Mouse (Mus musculus): ENCODE measurements around the gene Gnai2.
"Not testable (repeated sequence)": the region's sequence is repeated elsewhere in the genome, so short reads cannot be mapped to it uniquely, and the experiment has no call there.

Gnai2 gene

DNA sequence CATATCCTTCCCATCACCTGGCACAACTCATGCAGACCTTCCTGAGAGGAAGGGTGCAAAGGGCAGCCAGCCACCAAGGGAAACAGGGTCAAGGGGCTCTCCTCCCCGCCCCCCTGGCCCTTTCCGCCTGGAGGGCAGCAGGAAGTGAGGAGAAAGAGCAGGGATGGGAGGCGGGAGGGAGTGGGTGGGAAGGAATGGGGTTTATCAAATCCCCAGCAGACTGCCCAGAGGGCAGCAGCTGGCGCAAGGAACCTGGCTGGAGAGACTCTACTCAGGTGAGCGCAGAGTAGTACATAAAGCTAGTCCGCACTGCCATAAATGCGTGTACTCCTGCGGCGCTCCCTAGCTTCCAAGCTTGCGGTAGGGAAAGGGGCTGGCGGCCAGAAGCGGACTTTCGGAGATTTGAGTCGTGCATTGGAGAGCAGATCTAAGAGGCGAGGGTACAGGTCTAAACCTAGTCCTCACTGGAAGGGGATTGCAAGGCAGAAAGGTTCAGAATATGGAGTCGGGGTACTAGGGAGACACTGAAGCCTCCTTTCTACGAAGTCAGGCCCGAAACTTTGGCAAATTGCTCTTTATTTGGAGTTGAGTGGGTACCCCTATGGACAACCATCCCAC lies 67.4 kb downstream of the Gnai2 start, which contains the start of gene Hyal2:
TSS of gene Hyal2 (plus strand) at position 244 of the 618 bp plus-strand sequence.
- DNase-seq (ENCODE audit: low spot score), result no peak

DNA sequence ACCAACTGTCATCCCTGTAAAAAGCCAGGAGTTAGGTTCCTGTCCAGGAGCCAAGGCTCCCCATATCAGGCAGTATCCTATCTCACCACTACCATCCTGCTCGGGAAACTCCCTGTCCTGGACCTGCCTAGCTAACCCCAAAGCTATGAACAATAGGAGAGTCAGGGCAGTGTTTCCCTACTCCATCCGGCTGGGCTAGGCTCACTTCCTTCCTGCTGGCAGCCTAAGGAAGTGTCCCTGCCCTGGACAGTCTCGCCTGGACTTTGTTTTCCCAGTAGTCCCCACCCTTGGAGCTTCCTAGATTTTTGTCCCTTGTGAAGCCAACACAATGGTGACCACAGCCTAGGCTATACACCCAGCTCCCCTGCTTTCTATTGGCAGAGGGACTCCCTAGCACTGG lies 68.3 kb downstream of the Gnai2 start:
- no peak for DNase-seq (ENCODE audit: low spot score)

DNA sequence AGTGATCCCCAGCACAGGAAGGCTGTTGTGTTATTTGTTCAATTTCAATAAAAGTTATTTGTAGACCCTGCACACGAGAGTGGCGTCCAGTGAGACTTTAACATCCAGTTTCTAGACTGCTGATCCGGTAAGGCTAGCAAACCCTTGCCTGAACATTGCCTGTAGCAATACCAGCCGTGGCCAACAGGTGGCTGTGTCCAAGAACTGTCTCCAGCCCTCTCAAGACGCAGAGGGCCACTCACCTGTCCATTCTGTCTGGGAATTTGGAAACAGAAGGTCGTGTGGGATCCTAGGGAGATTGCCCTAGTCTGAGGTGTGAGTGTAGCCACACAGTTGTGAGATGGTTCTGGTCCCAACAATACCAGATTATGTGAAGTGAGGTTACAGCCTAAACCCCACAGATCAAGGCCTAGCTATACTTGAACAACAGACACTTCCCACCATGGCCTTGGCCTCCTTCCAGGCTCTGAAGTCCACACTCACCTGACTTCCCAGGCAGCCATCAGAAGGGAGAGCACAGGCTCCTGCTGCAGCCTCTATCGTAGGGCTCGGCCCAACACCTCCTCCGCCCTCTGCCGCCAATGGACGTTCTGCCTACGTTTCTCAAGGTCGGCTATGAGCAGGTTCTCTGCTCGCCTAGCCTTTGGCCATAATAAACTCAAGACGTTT lies 69.0 kb downstream of the Gnai2 start:
- no peak for DNase-seq (ENCODE audit: low spot score)

DNA sequence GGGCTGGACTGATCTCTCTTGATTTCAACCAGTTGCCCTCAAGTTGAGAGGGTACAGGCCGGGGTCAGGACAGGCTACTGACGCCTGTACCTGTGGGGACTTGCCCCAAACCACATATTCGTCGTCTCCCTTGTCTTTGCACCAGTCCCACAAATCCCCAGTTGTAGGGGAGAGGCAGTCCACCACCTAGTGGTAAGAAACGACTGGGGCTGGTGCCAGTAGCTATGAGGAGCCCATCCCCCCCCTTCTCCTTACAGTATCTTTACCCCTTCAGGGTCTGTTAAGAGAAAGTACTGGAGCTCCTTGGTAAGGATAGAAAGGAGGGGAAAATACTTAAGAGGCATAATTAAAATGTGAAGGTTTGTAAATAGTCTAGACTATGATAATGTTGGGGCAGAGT lies 69.6 kb downstream of the Gnai2 start:
- not testable (repeated sequence) for DNase-seq (ENCODE audit: low spot score)

Data from ovary, postnatal 10 days (tissue).